Mouse (Mus musculus): ENCODE measurements around the gene Itgav.

GRCm38 (mm10) chr2:83848495-83848894 is 124.3 kb downstream of the Itgav start:
- TF ChIP-seq CTCF (conservative IDR thresholded peaks at IDR 0.05; ENCODE audit: low read length) (no peak), NANOG (IDR thresholded peaks at IDR 0.05; ENCODE audit: borderline replicate concordance, low read length) (no peak)

Data from E14TG2a.4 (cell line).